Mouse (Mus musculus): ENCODE results near the gene Ick. TPM values are rescaled to one million over a fixed set of nuclear protein-coding genes. Genes with fewer than 3 reads are reported as not detected.

The Ick gene
- total and polyA plus RNA-seq, 3 experiments, result 6.1 to 16.1 TPM; not detected in 1

DNA sequence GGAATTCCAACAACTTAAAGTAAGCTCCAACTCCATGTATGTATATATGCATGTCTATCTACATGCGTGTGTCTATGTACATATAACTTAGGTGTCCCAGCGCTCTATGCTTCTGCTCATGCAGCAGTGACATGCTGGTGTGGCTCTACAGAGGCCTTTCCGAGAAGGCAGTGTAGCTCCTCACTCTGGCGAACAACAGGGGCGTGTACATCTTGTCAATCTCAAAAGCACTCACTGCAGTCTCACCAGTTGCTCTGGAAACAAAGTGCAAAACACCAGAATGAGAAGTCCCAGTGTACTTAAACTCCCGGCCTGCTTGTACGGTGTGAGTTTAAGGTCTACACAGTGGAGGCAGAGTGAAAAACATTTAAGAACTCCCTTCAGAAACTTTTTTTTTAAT lies 27.2 kb upstream of the Ick start:
- Histone ChIP-seq H3K36me3 (ENCODE audit: control insufficient read depth in 1 of 2, insufficient read depth in 2 of 2, low read length in 2 of 2) (peaks cover 0 to 12% of the 10 kb centered on the region in 2 experiments; a peak in 2 of 4 replicates), H3K27me3 (ENCODE audit: control insufficient read depth in 1 of 2, insufficient read depth in 2 of 2, low read length in 2 of 2) (no peaks in the 10 kb centered on the region), H3K4me3 (ENCODE audit: control insufficient read depth in 1 of 2, insufficient read depth in 1 of 2, low read depth in 2 of 2, low read length in 2 of 2) (no peak overlapping the region), H3K79me2 (ENCODE audit: control insufficient read depth, insufficient read depth, low read length, poor library complexity) (no peaks in the 10 kb centered on the region), H3K4me1 (ENCODE audit: control insufficient read depth in 1 of 2, insufficient read depth in 2 of 2, low read length in 2 of 2) (no peaks in the 10 kb centered on the region), H3K9ac (ENCODE audit: control insufficient read depth, low read depth, low read length, poor library complexity, severe bottlenecking) (no peak overlapping the region), H3K27ac (ENCODE audit: control insufficient read depth, low read depth, low read length) (no peak overlapping the region), H3K9me3 (replicated peaks; ENCODE audit: insufficient read depth, low read length) (no peaks in the 10 kb centered on the region)
- DNase-seq (ENCODE audit: low read depth, low spot score), result no peak
- TF ChIP-seq KAT2A (conservative IDR thresholded peaks at IDR 0.05; ENCODE audit: low read depth, low read length) (no peak), TBP (IDR thresholded peaks at IDR 0.05; ENCODE audit: low read depth, low read length) (no peak), MYB (IDR thresholded peaks at IDR 0.05; ENCODE audit: low read depth, low read length) (no peak), UBTF (IDR thresholded peaks at IDR 0.05; ENCODE audit: borderline replicate concordance, insufficient read depth, low read depth, low read length) (no peak), MYC (IDR thresholded peaks at IDR 0.05; ENCODE audit: low read depth, low read length) (no peak), ZNF384 (IDR thresholded peaks at IDR 0.05; ENCODE audit: low read depth, low read length) (no peak), MEF2A (IDR thresholded peaks at IDR 0.05; ENCODE audit: extremely low read depth, insufficient replicate concordance, low read depth, low read length, poor library complexity, severe bottlenecking) (no peak)

- DNase-seq (ENCODE audit: low read depth, low spot score), result no peak
- H3K9ac ChIP-seq (ENCODE audit: control insufficient read depth, low read depth, low read length, poor library complexity, severe bottlenecking), result no peak overlapping the region
- peaks cover 0 to 12% of the 10 kb centered on the region in 2 experiments; a peak in 2 of 4 replicates for H3K36me3 ChIP-seq (ENCODE audit: control insufficient read depth in 1 of 2, insufficient read depth in 2 of 2, low read length in 2 of 2)
- H3K4me1 ChIP-seq (ENCODE audit: control insufficient read depth in 1 of 2, insufficient read depth in 2 of 2, low read length in 2 of 2), result no peaks in the 10 kb centered on the region
- no peak for TF ChIP-seq USF2 (IDR thresholded peaks at IDR 0.05; ENCODE audit: borderline replicate concordance in 1 of 2, insufficient read depth in 1 of 2, low read depth in 1 of 2, low read length in 2 of 2)
- TF ChIP-seq SIN3A (IDR thresholded peaks at IDR 0.05; ENCODE audit: low read length), result no peak
- TF ChIP-seq NRF1 (IDR thresholded peaks at IDR 0.05; ENCODE audit: insufficient read depth, low read depth, low read length, poor library complexity, severe bottlenecking), result no peak
- no peak for TF ChIP-seq RCOR1 (IDR thresholded peaks at IDR 0.05; ENCODE audit: low read depth, low read length)
- no peak for TF ChIP-seq ZKSCAN1 (IDR thresholded peaks at IDR 0.05; ENCODE audit: low read depth, low read length)
- TF ChIP-seq GABPA (IDR thresholded peaks at IDR 0.05; ENCODE audit: low read depth, low read length), result no peak
- TF ChIP-seq ZC3H11A (IDR thresholded peaks at IDR 0.05; ENCODE audit: low read depth, low read length), result no peak
- no peak for TF ChIP-seq NELFE (IDR thresholded peaks at IDR 0.05; ENCODE audit: low read depth, low read length)
- no peak for TF ChIP-seq KAT2A (conservative IDR thresholded peaks at IDR 0.05; ENCODE audit: low read depth, low read length)
- no peak for TF ChIP-seq MAZ (IDR thresholded peaks at IDR 0.05; ENCODE audit: low read depth, low read length)
- no peak for TF ChIP-seq SMC3 (IDR thresholded peaks at IDR 0.05; ENCODE audit: low read depth, low read length)
- TF ChIP-seq MYC (IDR thresholded peaks at IDR 0.05; ENCODE audit: low read depth, low read length), result no peak
- no peak for TF ChIP-seq GATA1 (IDR thresholded peaks at IDR 0.05; ENCODE audit: low read depth, low read length)
- no peak for TF ChIP-seq MAFK (IDR thresholded peaks at IDR 0.05; ENCODE audit: borderline replicate concordance, low read depth, low read length)
- TF ChIP-seq MYB (IDR thresholded peaks at IDR 0.05; ENCODE audit: low read depth, low read length), result no peak
- no peak for TF ChIP-seq UBTF (IDR thresholded peaks at IDR 0.05; ENCODE audit: borderline replicate concordance, insufficient read depth, low read depth, low read length)
- no peak overlapping the region for H3K4me3 ChIP-seq (ENCODE audit: control insufficient read depth in 1 of 2, insufficient read depth in 1 of 2, low read depth in 2 of 2, low read length in 2 of 2)
- no peaks in the 10 kb centered on the region for H3K9me3 ChIP-seq (replicated peaks; ENCODE audit: insufficient read depth, low read length)
- H3K27me3 ChIP-seq (ENCODE audit: control insufficient read depth in 1 of 2, insufficient read depth in 2 of 2, low read length in 2 of 2), result no peaks in the 10 kb centered on the region
- H3K27ac ChIP-seq (ENCODE audit: control insufficient read depth, low read depth, low read length), result no peak overlapping the region
- H3K79me2 ChIP-seq (ENCODE audit: control insufficient read depth, insufficient read depth, low read length, poor library complexity), result no peaks in the 10 kb centered on the region
Observed at GRCm38 (mm10) chr9:78084341-78084740, 24.7 kb upstream of the Ick start.

Data from MEL (cell line).